Mouse (Mus musculus) adrenal gland, adult 8-10 months (tissue): Measurements from ENCODE around the gene Fth1. TPM values are rescaled to one million over a fixed set of nuclear protein-coding genes. Genes with fewer than 3 reads are reported as not detected.
"Not testable (repeated sequence)": the region's sequence is repeated elsewhere in the genome, so short reads cannot be mapped to it uniquely, and the experiment has no call there.

Source experiments
- DNase-seq: peaks from one replicate; pipeline ENCODE4 v3.0.0; 2022
- total RNA-seq, 4 experiments: library from RNA; stranded (reverse); gene quantifications; 2 replicates each; pipeline ENCODE4 v1.2.4; 2022

Fth1 gene
- 1,000 to 10,000 TPM; 2,860 to 3,469 (median 3,019) TPM for total RNA-seq

DNA sequence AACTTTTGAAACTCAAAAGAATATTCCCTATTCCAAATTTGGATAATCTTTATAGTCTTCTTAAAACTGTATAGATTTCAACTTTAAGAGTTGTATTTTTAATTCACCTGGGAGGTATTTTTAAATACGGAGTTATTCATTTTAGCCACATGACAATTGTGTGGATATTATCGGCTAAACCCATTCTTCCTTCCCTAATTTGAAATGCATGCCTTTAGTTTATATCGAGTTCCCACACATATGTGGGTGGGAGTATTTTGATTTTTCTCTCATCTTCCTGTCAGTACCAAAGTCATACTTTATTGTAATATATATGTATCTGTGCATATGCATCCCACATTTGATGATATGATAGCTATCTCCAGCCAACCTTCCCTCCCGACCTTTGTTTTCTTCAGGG lies at the start of gene Fth1:
Fth1 (plus strand) TSS at position 341 of the 400 bp plus-strand sequence.
- DNase-seq = no peak

DNA sequence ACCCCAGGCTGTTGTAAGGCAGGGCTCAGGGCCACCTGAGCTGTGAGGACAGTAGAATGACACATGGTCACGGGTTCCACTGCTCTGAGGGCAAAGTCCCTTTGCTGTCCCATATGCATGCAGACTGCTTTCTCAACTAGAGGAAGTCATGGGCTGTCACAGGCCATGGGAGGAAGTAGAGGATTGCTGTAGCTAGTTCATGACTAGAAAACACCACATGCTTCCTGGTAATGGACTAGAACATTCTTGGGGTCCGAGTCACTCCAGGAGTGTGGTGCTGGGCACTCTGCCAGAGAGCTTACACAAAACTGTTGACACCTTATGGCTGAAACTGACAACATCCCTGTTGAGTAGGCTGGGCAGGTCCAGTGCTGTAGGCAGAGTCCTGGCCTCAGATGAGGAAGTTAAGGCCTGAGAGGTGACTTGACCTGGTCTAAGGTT lies 49.2 kb upstream of the Fth1 start:
- not testable (repeated sequence) for DNase-seq

DNA sequence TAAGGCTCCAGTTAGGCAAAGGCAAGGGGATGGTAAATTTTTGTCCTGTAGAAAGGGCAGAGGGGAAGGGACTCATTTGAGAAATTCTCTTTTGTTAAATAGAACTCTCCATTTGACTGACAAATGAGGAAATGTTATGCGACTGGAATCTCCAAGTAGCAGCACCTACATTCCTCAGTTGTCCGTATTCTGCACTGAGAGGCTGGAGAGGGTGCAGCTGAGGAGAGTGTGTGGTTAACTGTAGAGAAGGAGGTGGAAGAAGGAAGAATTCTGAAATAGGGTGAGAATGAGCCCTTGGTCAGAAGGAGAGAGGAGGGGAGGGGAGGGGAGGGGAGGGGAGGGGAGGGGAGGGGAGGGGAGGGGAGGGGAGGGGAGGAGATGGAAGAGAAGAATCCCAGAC lies 46.5 kb upstream of the Fth1 start:
- no peak for DNase-seq

DNA sequence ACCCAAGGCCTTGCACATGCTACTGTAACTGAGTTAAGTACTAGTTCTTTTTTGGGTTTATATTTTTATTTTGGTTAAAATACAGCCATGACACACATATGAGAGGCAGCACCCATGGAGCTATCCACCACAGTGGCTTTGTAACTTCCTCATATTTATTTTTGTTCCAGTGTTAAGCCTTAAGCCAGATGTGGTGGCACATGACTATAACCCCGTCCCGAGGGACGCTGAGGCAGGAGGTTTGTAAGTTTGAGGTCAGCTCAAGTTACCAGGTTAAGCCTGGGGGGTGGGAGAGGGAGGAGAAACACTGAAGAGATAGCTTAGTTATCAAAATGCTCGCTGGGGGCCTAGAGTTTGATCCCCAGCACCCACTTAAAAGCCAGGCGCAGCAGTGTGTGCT lies 43.8 kb upstream of the Fth1 start:
- no peak for DNase-seq

DNA sequence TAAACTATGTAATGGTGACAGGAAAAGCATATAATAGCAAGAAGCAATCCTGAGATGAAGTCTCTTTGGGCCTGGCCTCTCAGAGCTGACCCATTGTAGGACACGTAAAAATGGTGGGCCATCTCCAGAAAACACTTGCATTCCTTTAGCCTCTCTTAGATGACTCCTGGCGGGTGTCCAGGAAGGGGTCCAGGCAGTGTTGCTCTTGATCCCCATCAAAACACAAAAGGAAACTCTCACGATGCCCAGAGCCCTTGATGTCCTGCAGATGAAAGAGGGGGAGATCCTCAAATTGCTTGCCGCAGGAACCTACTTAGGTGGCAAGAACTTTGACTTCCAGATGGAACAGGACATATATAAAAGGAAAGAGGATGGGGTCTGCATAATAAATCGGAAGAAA lies 43.0 kb upstream of the Fth1 start:
- DNase-seq = no peak

DNA sequence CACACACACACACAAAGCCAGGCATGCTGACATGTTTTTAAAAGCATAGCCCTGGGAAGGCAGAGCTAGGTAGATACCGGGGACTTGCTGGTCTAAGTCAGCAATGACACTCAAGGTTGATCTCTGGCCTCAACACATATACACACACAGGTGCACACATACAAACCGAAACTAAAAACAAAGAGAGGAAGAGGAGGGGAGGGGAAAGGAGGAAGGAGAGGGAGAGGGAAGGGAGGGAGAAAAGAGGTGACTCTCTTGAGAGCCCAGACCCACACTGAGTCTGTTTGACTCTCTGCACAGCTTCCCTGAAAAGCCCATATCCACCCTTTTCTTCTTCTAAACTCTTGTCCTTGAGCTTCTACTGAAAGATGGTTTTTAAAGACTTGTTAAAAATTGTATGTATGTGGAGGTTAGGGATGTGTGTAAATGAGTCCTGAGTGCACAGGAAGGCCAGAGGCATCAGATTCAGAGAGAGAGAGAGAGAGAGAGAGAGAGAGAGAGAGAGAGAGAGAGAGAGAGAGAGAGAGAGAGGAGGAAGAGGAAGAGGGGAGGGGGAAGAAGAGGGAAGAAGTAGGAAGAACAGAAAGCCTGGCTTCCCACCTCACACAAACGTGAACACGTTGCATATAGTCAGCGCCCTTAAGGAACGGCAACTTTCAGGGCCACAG lies 42.1 kb upstream of the Fth1 start:
- no peak for DNase-seq

DNA sequence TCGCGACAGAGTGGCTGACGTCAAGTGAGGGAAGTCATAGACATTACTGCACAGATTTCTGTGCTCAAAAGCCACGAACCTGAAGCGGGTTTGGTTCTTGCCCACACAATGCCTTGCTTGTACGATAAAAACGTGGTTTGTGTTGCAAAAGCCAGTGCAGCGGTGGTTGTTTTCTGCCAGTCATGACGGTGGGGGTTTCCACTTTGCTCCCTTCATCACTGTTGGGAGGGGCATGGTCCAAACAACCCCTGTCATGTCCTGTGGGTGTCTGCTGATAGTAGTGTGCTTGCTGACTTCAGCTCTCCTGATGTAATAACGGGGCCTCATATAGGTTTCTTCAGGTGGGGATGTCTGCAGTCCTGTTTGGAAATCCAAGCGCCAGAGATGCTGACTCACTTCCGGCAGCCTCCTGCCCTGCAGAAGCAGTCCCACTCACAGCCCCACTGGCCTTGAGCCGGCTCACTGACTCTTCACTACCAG lies 41.5 kb upstream of the Fth1 start:
- peak; percentile 78 for DNase-seq

DNA sequence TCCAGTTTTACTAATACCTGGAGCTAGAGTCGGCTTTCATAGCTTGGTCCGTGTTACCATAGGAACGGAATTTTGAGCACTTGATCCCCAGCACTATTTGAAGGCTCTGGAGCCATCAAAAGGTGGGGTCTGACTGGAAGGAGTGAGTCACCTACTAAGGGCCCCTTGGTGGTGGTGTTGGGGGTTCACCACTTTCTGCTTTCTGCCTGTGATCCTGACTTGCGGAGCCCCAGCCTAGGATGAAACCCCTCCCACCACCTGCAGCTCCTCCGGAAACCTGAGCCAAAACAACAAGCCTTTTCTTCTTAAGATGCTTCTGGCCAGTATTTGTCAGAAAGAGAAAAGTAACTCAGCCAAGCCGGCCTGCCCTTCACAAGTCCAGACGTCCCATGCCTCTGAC lies 40.6 kb upstream of the Fth1 start:
- no peak for DNase-seq

DNA sequence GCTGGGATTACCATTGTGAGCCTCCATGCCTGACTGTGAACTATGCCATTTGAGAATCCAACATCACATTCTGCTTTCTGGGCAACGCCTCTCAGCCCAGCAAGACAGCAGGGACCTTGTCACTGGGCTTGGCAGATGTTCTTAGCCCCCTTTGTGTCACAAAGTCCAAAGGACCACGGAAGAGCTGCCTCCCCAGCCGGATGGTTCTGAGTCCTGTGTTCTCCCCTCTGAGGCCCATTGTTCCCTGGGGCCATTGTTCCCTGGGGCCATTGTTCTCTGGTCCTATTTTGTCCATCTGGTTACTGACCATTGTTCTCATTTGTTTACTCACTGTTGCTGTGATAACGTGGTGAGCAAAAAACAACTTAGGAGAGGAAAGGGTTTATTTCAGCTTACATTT lies 39.5 kb upstream of the Fth1 start:
- no peak for DNase-seq

DNA sequence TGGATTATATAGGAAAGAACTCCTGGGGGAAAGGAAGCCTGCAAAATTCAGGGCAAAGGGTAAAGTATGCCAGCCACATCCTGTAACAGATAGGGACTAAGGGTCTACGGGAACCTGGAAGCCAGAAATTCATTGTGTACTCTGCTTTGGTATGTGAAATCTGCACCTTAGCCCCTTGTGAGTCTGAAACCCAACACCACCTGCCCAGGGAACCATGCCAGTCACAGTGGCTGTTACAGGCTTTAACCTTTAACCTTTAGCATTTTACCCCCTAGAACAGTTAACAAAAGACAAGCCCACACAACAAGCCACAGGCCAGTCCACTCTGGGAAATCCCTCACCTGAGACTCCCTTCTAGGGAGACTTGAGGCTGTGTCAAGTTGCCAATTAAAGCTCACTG lies 38.6 kb upstream of the Fth1 start:
- no peak for DNase-seq

DNA sequence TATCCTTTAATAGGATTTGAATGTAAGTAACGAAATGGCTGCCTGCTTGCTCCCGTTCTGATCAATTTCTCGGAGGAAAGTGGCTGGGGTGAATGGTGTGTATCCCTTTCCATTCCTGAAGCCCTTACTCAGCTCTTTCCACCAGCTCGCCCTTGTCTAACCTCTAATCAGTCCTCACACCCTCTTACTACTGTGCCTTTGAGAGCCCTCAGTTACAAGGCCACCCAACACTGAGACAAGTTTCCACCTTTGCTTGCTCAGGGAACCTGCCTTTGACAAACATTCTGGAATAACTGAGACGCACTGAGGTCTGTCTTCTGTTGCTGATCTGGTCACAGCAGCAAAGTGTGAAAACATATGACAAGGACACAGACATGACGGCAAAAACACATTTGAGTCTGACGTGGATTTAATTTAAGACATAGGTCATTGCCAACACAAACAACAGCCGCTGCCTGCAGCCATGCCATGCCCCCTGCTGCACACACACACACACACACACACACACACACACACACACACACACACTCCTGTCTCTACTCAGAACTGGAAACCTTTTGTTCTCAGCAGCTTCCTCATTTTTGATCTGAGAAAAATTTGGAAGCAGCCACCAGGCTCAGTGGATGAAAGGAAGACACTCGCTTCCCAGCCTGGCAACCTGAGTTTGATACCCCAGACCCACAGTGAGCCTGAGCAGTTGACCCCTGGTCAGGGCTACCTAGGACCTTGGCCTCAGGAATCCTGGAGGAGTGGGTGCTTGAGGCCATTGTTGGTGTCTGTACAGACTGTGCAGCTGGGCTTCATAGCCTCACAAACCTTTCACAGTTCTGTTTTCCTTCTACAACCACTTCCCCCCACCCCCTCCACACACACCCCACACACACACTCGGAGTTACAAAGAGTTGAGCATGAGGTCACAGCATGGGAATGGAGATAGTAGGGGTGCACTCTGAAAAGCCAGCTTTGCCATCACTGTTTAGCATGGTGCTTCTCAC lies 37.6 kb upstream of the Fth1 start:
- DNase-seq = no peak

DNA sequence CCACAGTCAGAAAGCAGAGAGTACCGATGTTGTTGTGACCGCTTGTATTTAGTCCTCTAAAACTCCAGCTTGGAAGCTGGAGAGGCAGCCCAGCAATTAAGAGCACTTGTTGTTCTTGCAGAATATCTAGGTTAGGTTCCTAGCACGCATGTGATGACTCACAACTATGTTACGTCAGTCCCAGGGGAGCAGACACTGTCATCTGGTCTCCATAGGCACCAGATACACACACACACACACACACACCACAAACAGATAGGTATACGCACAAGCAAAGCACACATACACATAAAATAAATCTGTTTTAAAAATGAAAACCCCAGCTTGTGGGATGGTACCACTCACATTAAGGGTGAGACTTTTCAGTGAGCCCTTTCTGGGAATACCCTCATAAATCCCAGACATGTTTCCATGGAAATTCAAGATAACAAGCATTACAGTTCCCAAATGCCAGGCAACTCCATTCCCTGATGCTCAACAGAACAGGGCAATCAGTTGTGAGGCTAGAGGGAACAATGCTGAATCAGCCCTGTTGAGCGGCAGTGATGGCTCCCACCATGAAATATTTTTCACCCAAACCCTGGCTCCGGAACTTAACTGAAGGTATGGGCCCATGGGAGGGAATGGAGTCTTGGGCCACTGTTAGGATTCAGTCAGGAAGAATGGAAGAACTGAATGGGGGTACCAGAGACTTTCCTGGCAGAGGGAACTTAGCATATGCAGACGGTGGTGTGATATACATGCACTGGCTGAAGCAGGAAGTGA lies 34.4 kb upstream of the Fth1 start:
- no peak for DNase-seq

DNA sequence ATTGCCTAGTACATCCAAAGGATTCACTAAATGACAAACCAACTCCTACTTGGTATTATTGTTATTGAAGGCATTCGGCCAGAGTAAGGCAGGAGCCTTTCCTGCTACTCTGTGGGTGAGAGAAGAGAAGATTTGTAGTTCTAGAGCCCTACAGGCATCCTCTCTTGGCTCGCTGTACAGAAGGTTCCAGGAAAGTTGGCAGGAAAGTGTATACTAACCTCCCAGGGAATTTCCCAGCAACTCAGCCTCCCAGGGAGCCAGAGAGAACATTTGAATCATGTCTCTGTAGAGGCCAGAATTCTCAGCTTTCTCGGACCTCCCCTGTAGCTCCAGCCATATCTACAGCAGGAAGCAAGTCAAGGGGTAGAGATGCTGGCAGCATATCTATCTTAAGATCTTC lies 33.4 kb upstream of the Fth1 start:
- DNase-seq = no peak

DNA sequence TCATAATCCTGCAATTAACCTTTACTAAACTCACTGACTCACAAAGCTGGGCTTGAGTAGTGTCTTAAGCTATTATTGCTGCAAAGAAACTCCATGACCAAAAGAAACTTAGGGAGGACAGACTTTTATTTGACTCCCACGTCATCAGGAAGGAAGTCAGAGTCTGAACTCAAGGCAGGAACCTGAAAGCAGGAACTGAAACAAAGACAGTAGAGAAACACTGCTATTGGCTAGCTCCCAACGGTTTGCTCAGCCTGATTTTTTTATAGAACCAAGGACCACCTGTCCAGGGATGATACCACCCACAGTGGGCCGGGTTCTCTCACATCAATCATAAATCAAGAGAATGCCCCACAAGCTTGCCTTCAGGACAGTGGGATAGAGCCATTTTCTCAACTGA lies 28.0 kb upstream of the Fth1 start:
- DNase-seq = no peak

DNA sequence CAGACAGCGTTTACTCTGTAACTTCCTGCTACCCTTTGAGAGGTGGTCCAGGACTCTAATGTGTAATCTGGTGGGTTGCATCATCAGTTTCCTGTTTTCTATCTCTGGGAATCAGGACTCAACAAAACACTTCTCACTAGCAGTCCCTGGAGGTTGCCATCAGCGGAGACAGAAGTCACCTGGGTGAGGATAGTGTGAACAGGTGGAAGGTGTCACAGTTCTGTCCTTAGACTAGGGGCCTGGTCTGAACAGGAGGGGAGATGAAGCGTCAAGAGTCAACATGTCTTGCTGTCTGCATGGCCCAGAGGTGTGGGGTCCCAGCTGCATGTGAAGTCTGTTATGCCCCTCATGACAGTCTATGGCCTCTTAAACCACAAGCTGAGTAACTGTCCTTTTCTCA lies 27.5 kb upstream of the Fth1 start:
- DNase-seq = no peak

DNA sequence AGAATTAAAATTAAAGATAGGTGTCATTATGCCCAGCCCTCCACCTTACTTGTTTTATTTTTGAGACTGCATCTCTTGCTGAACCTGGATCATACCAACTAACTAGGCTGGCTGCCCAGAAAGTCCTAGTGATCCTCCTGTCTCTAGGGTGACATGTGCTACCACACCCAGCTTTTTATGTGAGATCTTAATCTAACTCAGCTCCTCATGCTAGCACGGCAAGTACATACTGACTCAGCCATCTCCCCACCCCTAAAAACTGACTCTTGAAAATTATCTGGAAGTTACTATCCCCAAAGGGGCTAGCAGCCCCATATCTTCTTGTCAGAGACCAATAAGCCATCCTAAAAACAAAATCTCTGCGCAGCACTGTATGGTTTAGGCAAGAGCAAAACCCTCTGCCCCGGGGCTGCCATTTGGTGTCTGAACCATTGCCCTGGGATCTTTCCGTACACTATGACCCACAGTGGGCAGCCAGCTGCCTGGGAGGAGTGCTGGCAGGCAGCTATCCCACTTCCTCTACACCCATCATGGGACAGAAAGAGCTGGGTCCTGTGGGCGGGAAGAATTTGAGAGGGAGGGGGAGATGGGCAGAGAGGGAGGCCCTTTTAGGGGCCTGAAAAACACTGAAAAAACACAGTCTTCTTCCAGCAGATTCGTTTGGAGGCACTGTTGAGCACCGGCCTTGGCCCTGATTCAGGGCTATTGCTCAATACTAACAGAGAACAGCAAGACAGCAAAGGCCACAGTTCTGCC lies 26.2 kb upstream of the Fth1 start:
- peak; percentile 89 for DNase-seq

DNA sequence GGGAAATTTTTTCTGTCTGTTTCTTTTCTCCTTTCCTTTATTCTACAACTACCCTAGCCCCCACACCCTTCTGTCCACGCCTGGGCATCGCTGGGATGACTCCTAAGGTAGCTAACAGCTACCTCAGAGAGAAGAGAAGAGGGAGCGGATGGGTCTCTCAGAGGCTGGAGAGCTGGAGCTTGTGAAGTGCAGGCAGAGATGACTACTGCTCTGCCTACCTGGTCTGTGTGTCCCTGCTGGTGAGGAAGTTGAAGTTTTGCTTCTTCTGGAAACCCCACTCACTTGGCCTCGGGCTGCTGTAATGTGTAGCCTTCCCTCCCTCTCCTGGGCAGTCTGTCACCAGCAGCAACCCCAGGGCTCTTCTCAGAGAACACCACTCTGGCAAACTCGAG lies 25.6 kb upstream of the Fth1 start:
- DNase-seq = no peak

DNA sequence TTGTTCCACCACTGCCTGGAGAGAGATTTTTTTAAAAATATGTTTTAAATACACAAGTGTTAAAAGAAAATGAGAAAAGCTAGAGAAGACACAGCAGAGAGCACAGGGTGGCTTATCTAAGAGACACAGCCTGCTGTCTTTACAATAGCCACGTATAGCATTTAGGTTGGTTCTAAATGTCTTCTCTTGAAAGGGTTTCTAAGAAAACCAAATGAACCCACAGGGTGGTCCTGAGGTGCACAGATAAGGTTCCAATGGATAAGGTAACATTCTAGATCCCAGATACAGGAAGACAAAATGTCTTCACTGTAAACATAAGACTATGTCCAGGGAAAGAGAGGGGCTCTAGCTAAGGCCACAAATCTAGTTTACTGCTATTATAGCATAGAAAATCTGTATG lies 25.0 kb upstream of the Fth1 start:
- DNase-seq = no peak

DNA sequence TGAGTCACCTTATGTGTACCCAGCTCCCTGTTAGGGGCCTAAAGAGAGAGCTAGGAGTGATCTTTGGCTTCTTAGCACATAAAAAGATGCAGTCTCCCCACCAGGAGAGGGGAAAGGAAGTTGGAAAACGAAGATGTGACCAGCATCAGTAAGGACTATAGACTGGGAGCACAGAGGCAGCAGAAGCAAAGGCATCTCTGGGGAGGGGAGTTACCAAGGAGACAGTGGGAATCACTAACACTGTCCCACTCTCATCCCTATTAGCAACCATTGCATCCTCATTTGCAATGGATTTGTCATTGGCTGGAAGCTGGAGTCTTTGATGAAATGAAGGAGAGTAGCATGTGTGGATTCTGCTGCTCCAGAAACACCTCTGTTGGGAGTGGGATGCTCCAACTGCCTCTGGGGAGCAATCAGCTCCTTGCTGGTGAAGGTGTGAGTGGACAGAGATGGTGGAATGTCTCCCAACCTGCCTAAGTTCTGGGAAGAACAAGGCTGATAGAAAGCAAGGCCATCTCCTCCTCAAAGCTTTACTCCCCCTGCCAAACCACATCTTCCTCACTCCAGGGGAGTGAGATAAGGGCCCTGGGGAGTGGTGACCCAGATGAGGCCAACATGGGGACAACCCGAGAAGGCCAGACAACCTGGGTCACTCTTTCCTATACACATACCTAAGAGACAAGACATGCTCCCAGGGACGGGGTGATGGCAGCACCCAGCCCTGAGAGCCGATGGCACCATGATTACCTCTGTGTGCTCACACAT lies 23.6 kb upstream of the Fth1 start:
- no peak for DNase-seq

DNA sequence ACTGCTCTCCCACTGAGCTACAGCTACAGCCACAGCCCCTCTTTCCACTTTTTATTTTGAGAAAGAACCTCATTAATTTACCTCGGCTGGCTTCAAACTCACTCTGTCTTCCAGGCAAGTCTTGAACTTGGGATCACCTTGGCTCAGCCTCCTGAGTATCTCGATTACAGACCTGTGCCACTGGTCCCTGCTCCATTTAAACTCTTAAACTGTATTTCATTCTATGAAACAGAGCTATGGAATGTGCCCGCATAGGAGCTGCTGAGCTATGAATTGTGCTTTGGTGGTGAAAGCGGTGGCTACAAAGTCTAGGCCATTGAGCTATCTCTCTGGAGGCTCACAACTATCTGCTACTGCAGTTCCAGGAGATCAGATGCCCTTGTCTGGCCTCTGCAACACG lies 22.4 kb upstream of the Fth1 start:
- DNase-seq = no peak

DNA sequence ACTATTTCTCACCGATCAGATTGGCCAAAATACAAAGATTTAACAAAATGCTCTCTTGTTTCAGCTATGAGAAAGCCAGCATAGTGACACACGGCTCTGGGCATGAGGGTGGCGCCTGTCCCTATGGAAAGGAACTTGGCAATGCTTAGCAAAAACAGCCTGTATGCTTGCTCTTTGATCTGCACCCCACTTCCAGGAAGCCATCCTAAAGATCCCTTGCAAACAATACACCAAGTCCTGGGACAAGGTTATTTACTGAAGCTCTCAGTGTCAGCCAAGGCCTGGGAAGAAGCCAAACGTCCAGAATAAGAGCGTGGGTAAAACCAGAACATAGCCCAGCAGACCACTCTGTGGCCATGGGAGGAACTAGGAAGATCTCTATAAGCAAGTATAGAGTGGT lies 19.6 kb upstream of the Fth1 start:
- no peak for DNase-seq
